Mouse (Mus musculus): ENCODE results near the gene Gm15737. TPM values are rescaled to one million over a fixed set of nuclear protein-coding genes. Genes with fewer than 3 reads are reported as not detected.

The Gm15737 gene
- total RNA-seq, 2 experiments from 2014 or later: 0.08 TPM; not detected in 1

- no peak for DNase-seq (ENCODE audit: low spot score in 2 of 2)
These were observed 5.7 kb downstream of the Gm15737 start for GRCm38 (mm10) chr6:92874854-92875253.

DNA sequence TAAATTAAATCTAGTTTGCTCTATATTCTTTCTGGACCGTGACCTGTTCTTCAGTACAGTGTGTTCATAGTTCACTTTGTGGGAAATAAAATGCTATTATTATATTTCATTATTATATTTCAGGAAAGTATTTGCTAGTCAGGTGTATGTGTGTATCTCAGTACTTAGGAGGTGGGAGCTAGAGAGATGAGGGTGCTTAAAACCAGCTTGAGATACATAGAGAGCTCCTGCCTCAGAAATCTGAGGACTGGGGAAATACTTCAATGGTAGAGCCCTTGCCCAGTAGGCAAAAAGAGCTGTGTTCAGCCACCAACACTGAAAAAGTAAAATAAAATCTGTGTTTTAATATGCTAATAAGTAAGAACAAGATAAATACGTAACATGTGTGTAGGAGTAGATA, 6.2 kb downstream of the Gm15737 start:
- no peak for DNase-seq (ENCODE audit: low spot score in 2 of 2)

DNA sequence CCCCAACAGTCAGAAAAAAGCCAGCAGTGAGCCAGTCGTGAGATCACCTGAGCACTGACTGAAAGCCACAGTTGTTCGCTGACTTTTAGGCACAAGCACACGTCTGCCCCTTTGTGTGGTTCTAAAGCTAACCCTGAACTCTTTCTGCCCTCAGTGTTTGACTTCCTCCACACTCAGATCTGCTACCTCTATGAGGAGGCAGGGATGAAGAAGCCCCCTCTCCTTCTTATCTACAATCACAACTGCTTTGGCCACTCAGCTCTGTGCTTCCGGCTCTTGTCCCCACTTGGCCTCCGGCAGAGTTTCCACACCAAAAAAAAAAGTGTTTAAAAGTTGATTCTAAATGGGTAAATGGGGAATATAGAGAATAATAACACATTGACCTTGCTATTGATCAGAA, 7.0 kb downstream of the Gm15737 start:
- no peak for DNase-seq (ENCODE audit: low spot score in 2 of 2)

DNA sequence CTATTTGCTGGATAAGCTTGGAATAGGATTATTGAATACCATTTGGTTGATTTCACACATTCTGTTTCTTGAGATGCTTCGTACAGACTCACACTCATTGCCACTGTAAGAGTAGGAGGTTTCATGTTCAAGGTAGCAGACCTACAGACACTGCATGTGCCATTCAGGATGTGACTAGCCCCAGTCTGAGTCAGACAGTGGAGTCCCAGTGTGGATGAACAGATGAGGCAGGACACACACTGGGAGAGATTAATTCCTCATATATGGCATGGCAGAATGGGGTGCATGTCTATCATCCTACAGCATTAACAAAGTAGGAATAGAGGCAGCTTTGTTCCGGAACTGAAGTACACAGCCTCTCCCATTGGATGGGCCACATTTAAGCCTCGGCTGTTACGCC, 8.1 kb downstream of the Gm15737 start:
- DNase-seq (ENCODE audit: low spot score in 2 of 2): no peak

DNA sequence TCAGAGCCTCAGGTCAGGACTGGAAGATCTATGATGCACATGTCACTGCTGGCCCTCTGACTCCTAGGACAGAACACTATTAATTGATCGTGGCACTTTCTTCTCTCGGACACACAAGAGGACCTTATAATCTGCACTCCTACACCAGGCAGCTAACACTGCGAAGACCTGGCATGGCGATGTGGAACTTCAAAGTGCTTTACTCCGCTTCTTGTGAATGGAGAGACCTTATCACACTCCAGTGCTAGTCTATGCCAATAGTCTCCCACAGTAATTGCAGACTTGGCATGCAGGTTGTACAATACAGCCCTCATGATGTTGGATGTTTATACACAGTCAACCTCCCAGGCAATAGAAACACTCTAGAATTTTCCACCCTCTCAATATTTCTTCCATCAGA, 9.6 kb downstream of the Gm15737 start:
- no peak for DNase-seq (ENCODE audit: low spot score in 2 of 2)

- no peak for DNase-seq (ENCODE audit: low spot score in 2 of 2)
These were observed 10.6 kb downstream of the Gm15737 start for GRCm38 (mm10) chr6:92879700-92880265.

DNA sequence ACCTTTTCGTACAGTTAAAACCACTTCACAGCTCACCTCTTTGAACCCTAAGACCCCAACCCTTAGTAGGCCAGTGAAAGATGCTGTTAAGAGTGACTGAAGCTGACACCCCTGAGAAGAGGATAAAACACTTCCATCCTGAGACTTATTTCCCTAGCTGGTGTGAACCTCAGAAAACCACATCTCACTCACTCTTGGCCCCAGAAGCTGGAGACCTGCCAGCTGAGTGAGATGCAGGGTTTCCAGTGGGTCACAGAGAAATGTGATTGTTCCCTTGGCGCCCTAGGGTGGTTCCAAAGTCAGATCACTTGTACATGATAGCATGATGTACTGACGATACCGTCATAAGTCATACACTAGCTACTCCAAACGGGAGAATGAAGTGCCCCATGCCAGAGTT, 13.3 kb downstream of the Gm15737 start:
- no peak for DNase-seq (ENCODE audit: low spot score in 2 of 2)

- no peak for DNase-seq (ENCODE audit: low spot score in 2 of 2)
These were observed 14.2 kb downstream of the Gm15737 start for GRCm38 (mm10) chr6:92883131-92883900.

- DNase-seq (ENCODE audit: low spot score in 2 of 2): no peak
These were observed 22.4 kb downstream of the Gm15737 start for GRCm38 (mm10) chr6:92891535-92891934.

DNA sequence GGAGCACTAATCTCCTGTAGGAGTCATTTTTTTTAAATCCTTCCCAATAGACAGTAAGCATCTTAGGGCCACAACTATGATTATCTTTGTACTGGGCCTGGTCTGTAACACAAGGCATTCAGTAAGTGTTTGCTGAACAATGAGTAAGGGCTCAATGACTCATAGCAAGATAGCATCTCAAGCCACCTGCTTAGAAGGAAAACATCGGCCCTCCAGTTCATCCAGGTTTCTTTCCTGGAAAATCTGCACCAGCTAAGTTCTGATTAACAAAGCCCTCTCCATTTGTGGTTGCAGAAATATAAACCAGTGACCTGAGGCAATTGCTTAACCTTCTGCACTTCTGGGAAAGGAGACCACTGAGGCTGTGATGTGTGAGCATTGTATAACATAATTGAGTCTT, 34.9 kb downstream of the Gm15737 start:
- no peak for DNase-seq (ENCODE audit: low spot score in 2 of 2)

GRCm38 (mm10) chr6:92904491-92904890, 35.3 kb downstream of the Gm15737 start:
- no peak for DNase-seq (ENCODE audit: low spot score in 2 of 2)

- no peak for DNase-seq (ENCODE audit: low spot score in 2 of 2)
These were observed 36.8 kb downstream of the Gm15737 start for GRCm38 (mm10) chr6:92905922-92906321.

DNA sequence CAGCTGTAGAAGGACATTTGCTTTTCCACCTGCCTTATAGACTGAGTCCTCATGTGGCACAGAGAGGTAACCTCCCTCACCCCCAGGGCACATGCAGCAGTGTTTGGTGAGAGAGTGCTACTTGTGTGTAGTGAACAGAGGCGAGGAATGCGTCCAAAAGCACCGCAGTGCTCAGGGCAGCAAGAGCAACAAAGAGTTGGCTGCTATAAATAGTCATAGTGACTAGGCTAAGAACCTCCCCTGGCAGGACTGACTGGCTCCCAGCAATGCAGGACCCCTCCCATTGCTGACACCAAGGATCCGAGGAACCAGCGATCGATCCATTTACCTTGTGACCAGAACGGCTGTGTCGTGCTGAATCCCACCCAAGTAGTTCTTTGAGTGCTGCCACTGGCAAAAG, 40.2 kb downstream of the Gm15737 start:
- no peak for DNase-seq (ENCODE audit: low spot score in 2 of 2)

DNA sequence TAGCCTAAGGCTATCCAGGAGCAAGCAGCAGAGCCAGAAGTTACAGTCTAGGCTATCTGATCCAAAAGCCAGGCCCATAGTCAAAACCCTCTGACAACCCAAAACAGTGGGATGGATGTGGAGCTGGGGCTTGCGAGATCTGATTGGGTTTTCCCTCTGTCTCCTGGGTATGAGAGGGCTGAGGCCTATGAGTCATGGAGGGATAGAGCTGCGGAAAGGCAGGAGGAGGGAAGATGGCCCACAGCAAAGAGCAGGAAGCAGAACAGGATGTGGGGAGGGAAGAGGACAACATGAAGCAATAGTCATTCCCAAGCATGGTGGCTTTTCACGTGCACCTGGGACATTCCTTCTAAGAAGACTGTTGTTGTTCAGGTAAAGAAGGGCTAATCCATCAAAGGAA, 41.5 kb downstream of the Gm15737 start:
- no peak for DNase-seq (ENCODE audit: low spot score in 2 of 2)

DNA sequence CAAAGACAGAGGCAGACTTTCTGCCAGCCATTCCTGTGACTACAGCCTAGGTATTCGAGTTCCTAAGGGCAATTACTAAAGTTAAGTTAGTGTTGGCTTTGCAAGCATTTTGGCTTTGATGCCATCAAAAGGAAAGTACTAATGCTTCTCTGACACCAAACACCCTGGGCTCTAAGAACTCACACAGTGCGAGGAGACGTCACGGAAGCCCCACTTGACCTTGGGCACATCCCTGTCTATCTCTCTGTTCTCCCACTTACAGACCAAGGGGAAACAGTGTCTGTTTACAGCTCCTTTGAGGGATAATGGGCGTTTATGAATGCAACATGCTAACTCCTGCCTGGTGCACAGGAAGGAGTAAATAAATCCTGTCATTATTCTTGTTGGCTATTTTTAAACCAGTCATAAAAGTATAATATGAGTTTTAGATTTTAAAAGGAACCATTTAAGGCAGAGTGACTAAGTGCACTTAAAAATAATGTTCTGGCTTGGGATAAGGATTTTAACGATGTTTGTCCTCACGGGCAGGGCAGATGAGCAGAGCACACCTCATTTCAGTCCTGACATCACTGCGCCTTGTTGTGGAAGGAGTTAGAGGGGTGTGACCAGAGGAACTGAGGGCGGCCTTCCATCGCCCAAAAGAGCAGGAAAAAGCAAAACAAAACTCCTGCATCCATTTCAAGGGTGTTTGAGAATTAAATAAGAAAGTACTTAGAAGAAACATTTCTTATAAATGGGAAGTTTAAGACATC, 52.0 kb downstream of the Gm15737 start:
- no peak for DNase-seq (ENCODE audit: low spot score in 2 of 2)

GRCm38 (mm10) chr6:92921843-92922242, 52.7 kb downstream of the Gm15737 start:
- no peak for DNase-seq (ENCODE audit: low spot score in 2 of 2)

DNA sequence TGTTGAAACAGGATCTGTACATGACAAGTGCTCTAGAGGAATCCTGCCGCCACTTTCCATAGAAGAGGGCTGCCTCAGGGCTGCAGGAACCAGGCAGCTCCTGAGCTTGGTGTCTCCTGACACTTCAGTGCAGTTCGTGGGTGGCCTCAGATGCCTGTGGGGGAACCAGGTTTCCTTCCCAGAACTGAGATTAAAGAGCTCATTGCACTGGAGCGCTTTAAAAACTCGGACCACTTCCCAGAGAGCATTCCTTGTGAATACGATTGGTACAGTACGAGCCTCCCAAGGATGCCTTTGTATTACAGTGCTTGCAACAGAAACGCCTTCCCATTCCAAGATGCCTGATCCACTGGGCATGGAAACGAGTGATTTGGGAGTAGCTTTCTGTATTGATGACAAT, 55.4 kb downstream of the Gm15737 start:
- no peak for DNase-seq (ENCODE audit: low spot score in 2 of 2)

DNA sequence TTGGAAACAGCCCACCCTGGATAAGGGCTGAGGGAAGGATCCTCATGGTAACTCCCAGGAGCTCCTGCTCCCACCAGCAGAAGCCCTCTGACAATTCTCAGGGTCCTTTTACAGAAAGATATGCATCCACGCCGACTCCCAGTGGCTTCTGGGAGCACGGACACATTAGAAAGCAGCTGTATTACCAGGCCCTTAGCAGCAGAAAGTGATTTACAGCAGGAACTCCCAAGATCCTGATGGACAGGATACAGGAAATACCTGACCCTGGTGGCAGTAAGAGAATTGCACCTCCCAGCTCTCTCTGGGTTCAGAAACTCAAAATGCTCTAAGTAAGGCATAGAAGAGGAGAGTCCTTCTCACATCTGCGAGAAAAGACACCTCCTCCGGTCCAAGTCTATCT, 59.1 kb downstream of the Gm15737 start:
- no peak for DNase-seq (ENCODE audit: low spot score in 2 of 2)

Data from adrenal gland, postnatal 4 days (tissue).